Mouse (Mus musculus): ENCODE results near the gene Olfml1. TPM values are rescaled to one million over a fixed set of nuclear protein-coding genes. Genes with fewer than 3 reads are reported as not detected.

The Olfml1 gene
- total RNA-seq (2021), result 10 to 100 TPM in 1 of 2 experiments, 1 to 10 TPM in 1; 6.9 to 10.5 TPM
- long read RNA-seq, experiment 1, transcript Olfml1-201 (3 exons, 1,685 nt), result major isoform, 6 of 6 reads
- long read RNA-seq, experiment 1, partial matches to known transcripts, result 0 of 6 reads
- long read RNA-seq, experiment 1, other reads (novel, unspliced or antisense), result 0 of 6 reads
- long read RNA-seq, experiment 2, transcript Olfml1-201 (3 exons, 1,685 nt), result major isoform, 12 of 12 reads
- long read RNA-seq, experiment 2, partial matches to known transcripts, result 0 of 12 reads
- long read RNA-seq, experiment 2, other reads (novel, unspliced or antisense), result 0 of 12 reads

DNA sequence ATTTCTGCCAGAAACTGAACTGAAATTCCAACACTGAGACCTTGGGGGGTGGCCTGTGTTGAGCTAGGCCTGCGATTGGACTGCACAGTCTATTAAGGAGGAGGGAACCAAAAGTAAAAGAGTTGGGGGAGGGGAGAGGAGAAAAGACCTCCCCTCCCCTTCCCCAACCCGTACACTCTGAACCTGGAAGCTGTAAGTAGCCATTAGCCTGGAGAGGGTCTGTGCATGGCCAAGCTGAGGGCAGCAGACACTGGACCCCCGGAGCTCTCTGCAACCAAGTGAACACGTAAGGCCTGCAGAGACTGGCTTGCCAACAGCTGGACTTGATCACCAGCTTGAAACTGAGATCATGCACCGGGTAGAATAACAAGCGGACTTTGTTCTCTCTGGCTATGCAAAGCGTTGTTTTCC is at the start of gene Olfml1:
Gene Olfml1, plus strand, starts transcription at position 186 of the 411 bp plus-strand sequence.
- no peak for DNase-seq (ENCODE audit: low spot score in 2 of 2)

DNA sequence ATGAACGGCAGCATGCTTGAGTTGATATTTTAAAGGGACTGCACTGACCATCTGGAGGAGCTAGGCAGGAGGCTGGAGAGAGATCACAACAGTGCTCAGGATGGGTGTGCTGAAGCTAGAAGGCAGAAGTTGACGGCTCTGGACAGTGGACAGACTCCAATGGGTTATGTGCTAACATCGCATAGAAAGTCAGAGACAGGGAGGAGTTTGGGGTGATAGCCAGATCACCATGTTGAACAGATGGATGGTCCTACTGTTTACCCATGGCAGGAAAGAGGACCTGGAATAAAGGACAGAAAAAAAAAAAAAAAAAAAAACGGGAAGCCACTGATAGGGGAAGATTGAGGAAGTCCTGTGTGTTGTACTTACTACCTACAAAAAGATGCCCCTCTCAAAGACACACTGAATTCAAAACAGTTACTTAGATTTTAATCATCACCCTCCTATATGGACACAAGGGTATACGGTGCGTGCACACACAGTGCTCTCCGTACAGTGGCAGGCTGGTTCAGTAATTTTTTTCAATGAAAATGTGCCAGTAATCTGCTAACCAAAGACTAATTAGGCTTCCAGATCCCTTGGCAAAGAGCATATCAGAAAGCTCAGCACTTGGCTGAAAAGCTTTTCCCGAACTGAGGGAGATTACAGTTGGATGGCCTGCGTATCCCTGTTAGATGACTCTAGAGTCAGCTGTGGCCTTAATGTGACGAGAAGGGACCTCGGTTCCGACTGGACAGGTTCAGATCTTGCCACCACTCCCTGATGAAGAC is 47.8 kb upstream of the Olfml1 start:
- DNase-seq (ENCODE audit: low spot score in 2 of 2), result no peak

DNA sequence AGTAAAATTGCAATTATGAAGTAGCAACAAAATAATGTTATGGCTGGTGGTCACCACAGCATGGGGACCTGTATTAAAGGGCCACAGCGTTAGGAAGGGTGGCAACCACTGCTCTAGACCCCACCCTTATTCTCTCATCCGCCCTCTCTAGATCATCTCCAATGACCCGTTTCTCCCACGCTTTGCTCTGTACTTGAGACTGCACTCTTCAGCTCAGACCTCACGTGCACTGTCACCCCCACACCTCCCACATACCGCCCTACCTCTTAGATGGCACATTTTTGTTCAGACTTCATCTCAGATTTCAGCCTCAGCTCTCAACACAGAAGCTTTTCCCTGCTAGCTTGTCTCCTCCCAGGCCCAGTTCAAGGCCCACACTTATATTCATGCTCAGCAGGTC is 45.8 kb upstream of the Olfml1 start:
- DNase-seq (ENCODE audit: low spot score in 2 of 2), result no peak

DNA sequence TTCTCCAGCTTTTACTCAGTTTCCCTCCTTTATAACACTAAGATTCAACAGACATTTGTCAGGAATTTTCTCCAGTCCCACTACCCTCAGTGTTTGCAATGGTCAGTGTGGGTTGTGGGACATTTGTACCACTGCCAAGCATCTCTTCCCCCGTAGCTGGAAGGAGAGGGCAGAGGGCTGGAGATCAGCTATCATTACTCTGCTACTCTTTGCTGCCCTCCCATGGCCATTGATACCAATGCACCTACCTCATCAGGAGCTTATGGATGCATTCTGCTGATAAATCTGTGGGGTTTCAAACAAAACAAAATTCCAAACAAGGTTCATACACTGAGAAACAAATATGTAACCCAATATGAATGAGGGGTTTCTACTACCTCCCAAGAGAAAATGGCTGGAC is 40.9 kb upstream of the Olfml1 start:
- DNase-seq (ENCODE audit: low spot score in 2 of 2), result peak; percentile 30 to 45

DNA sequence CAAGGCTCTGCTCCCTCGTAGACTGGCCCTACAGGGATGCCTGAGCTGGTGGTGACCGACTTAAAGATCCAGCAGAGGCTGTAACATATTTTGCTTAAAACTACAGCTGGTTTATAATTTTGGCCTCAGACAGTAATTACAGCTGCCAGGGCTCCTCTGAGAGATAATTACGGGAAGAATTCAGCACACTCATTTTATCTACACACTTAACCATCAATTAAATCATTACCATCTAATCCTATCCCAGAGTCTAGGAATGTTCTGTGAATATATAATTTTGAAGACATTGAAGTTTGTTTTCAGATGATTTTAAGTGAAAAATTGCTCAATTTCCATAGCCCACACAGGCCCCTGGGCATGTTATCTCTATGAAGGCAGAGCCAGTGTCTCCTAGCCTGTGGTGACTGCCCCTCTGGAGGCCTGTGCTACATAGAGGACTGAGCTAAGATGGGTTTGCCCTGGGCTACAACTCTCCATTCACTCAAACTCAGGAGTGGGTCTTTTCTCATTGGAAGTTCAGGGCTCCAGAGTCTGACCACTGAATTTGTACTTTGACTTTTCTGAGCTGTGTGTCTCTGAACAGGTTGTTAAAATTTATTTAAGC is 39.0 kb upstream of the Olfml1 start:
- DNase-seq (ENCODE audit: low spot score in 2 of 2), result no peak

DNA sequence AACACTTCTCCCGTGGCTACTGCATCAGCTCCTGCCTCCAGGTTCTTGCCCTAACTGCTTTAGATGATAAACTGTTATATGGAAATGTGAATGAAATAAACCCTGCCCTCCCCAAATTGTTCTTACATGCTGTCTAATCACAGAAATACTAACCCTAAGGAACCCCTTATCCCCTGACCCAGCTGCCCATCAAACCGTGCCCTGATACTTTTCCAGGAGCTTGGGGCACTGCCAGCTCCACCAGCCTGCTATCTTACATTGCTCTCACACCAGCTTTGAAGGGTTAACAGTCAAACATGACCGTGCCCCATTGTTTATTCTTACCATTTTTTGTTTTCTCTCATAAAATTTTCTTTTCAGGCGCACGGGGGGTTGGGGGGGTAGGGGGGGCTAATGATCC is 37.9 kb upstream of the Olfml1 start:
- DNase-seq (ENCODE audit: low spot score in 2 of 2), result no peak

DNA sequence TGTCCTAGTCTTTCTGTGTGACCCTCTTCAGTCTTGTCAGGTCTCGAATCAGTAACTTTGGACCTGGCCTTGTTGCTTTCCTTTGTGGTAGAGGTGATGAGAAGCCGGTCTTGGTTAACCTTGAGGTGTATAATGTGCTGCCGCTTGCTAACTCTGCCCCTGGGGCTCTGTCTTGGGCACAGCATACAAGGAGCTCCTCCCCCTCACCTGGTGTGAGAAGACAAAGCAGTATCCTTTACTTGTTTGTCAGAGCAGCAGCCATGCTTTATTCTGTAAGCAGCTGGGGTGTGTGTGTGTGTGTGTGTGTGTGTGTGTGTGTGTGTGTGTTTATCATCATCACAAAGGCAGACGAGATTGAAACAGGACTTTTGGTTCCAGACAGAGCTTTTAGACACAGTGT is 31.9 kb upstream of the Olfml1 start:
- no peak for DNase-seq (ENCODE audit: low spot score in 2 of 2)

DNA sequence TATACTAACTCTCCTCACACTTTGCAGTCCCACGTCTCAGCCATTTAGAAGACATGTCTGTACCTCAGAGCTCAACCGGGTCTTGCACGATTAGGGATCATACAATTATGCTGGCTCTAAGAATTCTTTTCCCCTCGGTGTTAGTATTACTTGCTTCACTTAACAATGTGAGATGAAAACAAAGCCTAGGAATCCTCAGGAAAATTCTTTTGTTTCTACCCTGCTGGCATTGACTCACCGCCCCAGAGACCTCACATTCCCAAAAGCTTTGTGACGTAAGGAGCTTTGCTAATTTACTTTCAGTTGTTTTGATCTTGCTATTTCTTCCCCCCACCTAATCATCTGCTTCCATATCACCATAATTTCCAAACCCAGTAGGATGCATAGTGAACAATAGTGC is 30.7 kb upstream of the Olfml1 start:
- no peak for DNase-seq (ENCODE audit: low spot score in 2 of 2)

DNA sequence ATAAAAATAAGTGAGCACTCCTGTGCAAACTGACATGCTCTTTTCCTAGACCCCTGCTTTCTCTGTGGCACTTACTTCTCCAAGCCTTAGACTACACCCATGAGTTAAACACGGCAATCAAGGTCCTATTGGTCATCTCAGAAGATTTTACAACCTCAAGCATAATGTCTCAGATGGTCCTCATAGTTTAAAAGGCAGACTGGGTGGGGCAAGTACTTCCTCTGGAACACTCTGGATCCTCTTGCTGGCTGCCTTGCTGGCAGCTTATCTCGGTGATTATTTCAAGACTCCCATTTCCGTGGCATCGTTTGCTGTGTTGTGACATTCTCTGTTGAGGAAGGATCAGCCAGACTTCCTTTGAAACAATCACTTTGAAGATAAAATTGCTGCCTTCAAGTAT is 27.2 kb upstream of the Olfml1 start:
- DNase-seq (ENCODE audit: low spot score in 2 of 2), result no peak

DNA sequence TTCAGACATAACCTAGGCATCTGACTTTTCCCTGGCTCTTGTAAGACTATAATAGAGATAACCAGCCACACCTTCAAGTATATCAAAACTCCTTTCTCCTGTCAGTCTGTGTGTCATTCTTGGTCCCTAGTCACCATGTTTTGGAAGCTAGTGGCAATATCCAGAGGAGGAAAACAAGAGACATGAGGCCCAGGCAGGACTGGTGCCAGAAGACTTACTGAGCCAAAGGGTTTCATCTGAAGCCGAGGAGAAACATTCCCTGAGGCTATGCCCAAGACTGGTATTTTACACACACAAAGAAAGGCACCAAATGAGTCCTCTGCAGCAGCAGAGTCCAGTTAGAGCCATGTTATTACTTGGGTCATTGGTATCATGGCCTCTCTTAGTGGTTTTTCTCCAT is 22.2 kb upstream of the Olfml1 start:
- DNase-seq (ENCODE audit: low spot score in 2 of 2), result no peak

DNA sequence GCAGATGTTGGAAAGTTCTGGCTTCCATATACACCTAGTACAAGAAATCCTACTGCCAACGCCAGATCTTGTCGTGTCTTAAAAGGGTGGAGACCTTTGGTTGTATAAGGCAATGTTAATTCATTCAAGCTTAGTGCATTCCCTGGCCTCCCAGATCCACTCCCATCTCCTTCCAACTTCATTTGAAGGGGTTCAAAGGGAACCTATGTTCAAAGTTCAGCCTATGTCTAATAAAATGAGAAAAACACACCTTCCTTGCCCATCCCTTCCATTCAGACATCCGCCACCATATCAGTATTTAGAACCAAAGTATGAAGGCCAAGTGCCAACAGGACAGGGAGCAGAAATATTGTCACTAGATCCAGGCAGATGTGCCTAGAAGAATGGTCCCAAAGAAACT is 19.4 kb upstream of the Olfml1 start:
- no peak for DNase-seq (ENCODE audit: low spot score in 2 of 2)

DNA sequence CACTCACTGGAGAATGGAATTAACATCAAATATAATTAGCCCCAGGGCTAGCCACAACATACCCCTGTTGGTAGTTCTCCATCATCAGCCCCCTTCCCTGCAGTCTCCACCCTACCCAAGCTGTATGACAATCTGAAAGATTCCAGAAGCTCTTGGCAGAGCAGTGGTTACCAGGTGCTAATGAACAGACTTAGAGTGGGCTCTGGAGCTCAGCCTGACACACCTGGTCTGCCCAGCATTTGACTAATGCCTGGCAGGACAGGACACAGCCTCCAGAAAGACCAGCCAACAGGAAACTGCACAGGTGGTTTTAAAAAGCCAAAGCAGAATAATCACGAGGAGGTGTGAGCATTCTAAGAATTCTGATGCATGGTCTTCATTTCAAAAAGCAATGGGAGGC is 13.8 kb upstream of the Olfml1 start:
- no peak for DNase-seq (ENCODE audit: low spot score in 2 of 2)

DNA sequence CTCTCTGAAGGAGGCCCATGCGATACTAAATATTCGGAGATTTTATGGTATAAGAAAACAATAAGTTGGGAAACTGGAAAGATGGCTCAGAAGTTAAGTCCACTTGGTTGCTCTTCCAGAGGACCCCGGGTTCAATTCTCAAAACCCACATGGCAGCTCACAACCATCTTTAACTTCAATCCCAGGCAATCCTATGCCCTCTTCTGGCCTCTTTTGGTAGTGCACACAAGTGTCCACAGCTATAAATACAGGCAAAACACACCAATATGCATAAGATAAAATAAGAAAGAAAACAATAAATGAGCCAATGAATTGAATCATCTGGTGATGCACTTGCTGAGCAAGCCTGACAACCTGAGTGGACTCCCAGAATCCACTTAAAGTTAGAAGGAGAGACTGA is 11.3 kb upstream of the Olfml1 start:
- DNase-seq (ENCODE audit: low spot score in 2 of 2), result no peak

DNA sequence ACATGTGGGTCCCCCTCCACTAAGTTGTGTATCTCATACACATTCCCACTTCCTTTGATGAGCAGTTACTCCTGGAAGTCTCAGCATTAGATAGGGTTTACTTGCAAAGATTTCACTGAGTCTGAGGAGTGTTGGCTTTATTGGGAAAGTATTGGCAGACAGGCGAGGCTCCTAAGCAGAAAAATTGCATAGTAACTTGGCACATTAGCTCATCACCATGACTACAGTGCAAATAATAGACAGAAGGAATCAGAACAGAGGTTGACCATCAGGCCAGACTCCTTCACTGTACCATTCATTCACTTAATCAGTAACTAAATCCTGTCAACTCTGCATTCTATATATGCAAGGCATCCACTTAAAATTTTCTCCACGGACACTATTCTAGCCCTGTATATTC is 6.6 kb upstream of the Olfml1 start:
- DNase-seq (ENCODE audit: low spot score in 2 of 2), result no peak

DNA sequence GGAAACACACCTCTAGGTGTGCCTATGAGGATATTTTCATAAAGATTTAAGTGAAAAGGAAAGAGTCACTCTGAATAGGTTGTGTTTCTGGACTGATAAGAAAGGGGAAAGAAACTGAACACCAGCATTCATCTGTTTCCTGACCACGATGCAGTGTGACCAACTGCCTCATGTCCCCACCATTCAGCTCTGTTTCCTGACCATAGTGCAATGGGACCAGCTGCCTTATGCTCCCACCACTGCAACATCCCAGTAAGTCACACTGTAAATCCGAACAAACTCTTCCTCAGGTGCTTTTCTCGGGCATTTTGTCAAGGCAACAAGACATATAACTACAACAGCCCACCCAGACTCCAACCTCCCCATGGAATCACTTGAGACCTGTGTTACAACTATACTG is 5.7 kb upstream of the Olfml1 start:
- no peak for DNase-seq (ENCODE audit: low spot score in 2 of 2)

DNA sequence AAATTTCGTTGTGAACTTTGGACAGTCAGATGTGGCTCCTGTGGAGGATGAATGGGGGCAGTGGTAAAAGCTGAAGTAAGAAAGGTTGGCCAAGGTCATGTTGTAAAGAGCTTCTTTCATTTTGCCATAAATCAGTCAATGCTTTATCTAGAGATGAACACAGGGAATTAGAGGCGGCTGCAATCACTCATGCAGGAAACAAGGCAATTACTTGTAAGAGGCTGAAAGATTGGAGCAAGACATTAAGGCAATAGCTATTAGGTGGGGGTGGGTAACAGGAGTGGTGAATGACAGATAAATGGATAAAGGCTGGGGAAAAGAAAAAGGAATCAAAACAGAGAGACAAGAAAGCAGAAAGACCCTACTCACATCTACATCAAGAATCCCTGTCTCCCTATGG is 3.5 kb upstream of the Olfml1 start:
- DNase-seq (ENCODE audit: low spot score in 2 of 2), result no peak

DNA sequence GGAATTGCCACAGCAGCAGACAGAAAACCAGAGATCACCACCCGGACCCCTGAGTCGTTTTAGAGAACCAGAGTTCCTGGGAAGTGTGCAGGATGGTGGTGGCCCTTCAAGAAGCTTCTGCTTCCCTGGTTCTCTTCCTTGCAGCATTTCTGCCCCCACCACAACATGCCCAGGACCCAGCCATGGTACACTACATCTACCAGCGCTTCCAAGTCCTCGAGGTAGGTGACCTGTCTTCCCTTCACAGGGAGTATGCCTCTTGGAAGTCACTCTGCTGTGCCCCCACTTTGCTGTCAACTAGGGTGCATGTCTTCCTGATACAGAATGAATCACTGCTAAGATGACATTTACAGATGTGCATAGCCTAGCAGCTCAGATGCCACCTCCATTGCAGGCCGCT is 428 bp downstream of the Olfml1 start:
- DNase-seq (ENCODE audit: low spot score in 2 of 2), result no peak

DNA sequence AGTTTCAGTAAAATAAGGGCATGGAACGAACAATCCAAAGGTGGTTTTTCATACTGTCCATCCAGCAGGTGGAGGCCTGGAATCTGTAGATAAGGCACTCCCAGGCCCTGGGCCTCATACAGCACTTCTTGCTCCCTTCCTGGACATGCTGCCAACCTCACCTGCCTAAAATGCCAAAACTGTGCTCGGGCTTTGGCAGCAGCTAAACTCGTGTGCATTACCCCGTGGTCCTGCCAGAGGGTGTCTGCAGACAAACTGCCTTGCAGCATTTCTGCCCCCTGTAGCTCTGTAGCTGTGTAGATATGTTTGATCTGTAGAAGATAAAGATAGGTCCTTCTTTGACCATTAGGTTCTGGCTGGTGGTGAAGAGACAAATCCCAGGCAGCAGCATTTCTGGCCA is 1.7 kb downstream of the Olfml1 start:
- DNase-seq (ENCODE audit: low spot score in 2 of 2), result no peak

DNA sequence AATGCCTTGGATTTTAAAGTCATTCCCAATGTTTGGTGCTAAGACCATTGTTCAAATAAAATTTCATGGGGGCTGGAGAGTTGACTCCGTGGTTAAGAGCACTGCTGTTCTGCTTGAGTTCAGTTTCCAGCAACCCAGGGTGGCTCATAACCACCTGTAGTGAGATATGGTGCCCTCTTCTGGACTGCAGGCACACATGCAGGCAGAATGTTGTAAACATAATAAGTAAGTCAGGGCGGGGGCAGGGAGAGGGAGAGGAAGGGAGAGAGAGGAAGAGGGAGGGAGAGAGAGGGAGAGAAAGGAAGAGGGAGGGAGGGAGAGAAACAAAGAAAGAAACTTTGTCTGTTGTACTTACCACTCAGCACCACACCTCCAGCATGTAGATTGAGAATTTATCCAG is 6.6 kb downstream of the Olfml1 start:
- no peak for DNase-seq (ENCODE audit: low spot score in 2 of 2)

DNA sequence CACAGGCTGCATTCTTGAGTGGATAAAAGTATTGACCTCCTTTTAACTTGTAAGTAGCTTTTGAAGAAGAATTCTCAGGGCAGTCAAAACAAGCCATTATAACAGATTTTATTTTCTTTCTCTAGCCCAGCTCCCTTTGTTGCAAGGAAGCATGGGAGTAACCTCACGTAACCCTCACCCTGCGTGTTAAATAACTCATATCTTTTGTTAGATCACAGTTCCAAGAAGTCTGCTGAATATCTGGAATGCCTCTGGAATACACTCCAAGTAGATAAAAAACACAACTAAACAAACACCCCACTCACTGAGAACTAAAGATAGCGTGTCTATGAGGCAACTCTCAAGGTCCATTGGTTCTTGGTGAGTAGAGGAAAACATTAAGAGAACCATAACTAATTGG is 7.0 kb downstream of the Olfml1 start:
- DNase-seq (ENCODE audit: low spot score in 2 of 2), result no peak

DNA sequence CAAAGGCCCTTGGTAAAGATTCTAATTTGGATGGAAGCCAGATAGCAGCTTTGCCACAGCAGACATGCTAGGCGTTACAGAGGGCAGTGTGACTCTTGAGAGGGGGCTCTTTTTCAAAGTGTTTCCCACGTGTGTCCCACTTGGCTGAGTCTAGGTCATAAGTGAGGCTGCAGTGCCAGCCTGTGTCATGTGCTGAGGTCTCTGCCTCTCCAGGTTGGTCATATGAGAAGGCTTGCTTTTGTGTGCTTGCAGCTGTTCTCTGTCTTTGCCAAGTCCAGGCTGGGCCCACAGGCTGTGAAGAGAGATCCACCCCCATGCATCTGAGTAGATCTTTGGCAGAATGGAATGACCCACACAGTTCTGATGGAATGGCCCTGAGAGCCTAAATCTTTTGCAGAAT is 25.4 kb downstream of the Olfml1 start:
- no peak for DNase-seq (ENCODE audit: low spot score in 2 of 2)

DNA sequence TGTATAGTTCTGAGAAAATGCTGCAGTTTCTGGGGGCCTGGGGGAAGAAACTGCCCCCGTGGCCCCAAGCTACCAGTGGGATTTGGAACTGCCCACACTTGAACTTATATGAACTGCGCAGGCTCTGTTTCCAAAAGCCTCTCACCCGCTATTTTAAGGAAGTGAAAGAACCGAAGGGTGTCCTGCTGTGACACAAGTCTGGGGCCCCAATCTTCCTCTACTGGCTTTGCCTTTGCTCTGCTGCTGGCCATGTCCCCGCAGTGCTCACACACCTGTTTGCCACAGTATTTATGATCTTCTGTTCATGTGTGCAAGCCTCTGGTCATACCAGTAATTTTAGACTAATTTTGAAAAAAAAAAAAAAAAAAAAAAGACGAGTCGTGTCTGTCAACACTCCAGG is 26.7 kb downstream of the Olfml1 start:
- no peak for DNase-seq (ENCODE audit: low spot score in 2 of 2)

Measured in adrenal gland, adult 18-20 months (tissue).